Mouse (Mus musculus) kidney, embryonic 15.5 days (tissue): ENCODE data around the gene Mup6. TPM values are rescaled to one million over a fixed set of nuclear protein-coding genes. Genes with fewer than 3 reads are reported as not detected.
"Not testable (repeated sequence)": the region's sequence is repeated elsewhere in the genome, so short reads cannot be mapped to it uniquely, and the experiment has no call there.

Experiments used
- ATAC-seq: fragments of 200-750 bp; cut with Nextera tagmentation; replicated peaks from 2 replicates; pipeline ENCODE4 v1.8.0; 2017; ENCODE audit warnings: moderate TSS enrichment; ENCODE audit not compliant: low FRiP score
- H3K27ac ChIP-seq: fragments of 300-500 bp; sonication (generic); 2 replicates; pipeline ENCODE4 v1.5.1; 2015; ENCODE audit warnings: mild to moderate bottlenecking, inconsistent platforms
- H3K27me3 ChIP-seq: fragments of 300-500 bp; sonication (generic); 2 replicates; pipeline ENCODE4 v1.6.1; 2015; ENCODE audit warnings: inconsistent platforms
- H3K36me3 ChIP-seq: fragments of 300-500 bp; sonication (generic); 2 replicates; pipeline ENCODE4 v1.6.1; 2015; ENCODE audit warnings: inconsistent platforms
- H3K4me1 ChIP-seq: fragments of 300-500 bp; sonication (generic); 2 replicates; pipeline ENCODE4 v1.6.1; 2015; ENCODE audit warnings: inconsistent platforms
- H3K4me2 ChIP-seq: fragments of 300-500 bp; sonication (generic); 2 replicates; pipeline ENCODE4 v1.6.1; 2015; ENCODE audit warnings: moderate library complexity, mild to moderate bottlenecking, inconsistent platforms
- H3K4me3 ChIP-seq: fragments of 300-500 bp; sonication (generic); replicated peaks from 2 replicates; pipeline ENCODE4 v1.5.1; 2015; ENCODE audit warnings: mild to moderate bottlenecking, inconsistent platforms
- H3K9ac ChIP-seq: fragments of 300-500 bp; sonication (generic); 2 replicates; pipeline ENCODE4 v1.6.1; 2015; ENCODE audit warnings: mild to moderate bottlenecking, inconsistent platforms
- H3K9me3 ChIP-seq: fragments of 300-500 bp; sonication (generic); replicated peaks from 2 replicates; pipeline ENCODE4 v1.6.1; 2016; ENCODE audit warnings: inconsistent platforms
- WGBS: fragments of 180-500 bp; shearing (Covaris S2); methylation state at CpG from one replicate; pipeline ENCODE4 v1.1.7; 2015; ENCODE audit warnings: mixed read lengths; 5-methylcytosine and 5-hydroxymethylcytosine counted together
- polyA plus RNA-seq: library from polyadenylated mRNA; unstranded; fragments of >200 nt; fragmentation: Nextera tagmentation; extraction: Ambion mirVana; gene quantifications from 2 replicates; pipeline ENCODE4 v1.2.1, GENCODE M21; 2015

Mup6 gene
- polyA plus RNA-seq, 1 experiment from 2014 or later: not detected

DNA sequence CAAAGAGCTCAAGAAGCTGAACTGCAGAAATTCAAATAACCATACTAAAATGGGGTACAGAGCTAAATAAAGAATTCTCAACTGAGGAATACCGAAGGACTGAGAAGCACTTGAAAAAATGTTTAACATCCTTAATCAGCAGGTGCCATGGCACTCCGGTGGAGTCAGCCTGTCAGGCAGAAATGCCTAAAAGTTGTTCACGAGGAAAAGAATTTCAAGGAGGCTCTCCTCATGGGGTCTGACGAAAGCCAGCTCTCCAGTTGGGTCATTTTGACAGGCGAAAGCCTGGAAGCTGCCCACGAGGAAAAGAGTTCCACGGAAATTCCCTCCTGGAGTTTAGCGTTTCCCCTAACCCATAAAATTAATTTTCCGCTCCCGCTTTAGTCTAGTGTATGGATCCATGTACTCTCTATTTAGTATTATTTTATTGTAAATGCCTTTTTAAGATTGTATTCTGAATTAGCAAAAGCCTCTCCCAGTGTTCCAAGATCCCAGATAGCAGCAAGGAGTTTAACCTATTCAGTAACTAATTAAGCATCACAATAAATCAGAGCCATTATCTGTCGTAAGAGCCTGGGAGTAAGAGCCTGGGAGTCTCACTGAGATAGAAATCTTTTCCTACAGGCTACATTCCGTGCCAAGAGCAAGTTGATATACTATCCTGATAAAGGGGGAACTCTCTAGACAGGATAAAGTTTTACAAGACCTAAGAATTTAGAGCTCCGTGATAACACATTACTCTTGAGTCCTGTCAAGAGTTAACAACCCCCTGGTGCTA lies 65.4 kb downstream of the Mup6 start:
- ATAC-seq: peak; percentile 78
- not testable (repeated sequence) for H3K36me3 ChIP-seq
- 48% methylated on average over 13 of the region's 13 CpGs for WGBS

More for the DNA sequence above, 65.4 kb downstream of the Mup6 start:
- not testable (repeated sequence) for H3K27ac ChIP-seq, H3K4me1 ChIP-seq, H3K9ac ChIP-seq, H3K4me3 ChIP-seq, H3K27me3 ChIP-seq, H3K9me3 ChIP-seq, H3K4me2 ChIP-seq

Other genes starting within 250 kb of the Mup6 start
- gene Inip, start 162.7 kb upstream of the Mup6 start, polyA plus RNA-seq: 59.3 and 63.3 TPM in 2 replicates
- gene Snx30, start 158.5 kb upstream of the Mup6 start, polyA plus RNA-seq: 6.0 and 7.7 TPM in 2 replicates
- gene Slc46a2, start 49.2 kb upstream of the Mup6 start, polyA plus RNA-seq: 0.05 TPM in 1 of 2 replicates, not detected in the other
- gene Mup4, start 3.6 kb upstream of the Mup6 start, polyA plus RNA-seq: not detected in 2 replicates
- gene Mup7, start 106.2 kb downstream of the Mup6 start, polyA plus RNA-seq: not detected in 2 replicates
- gene Mup2, start 190.0 kb downstream of the Mup6 start, polyA plus RNA-seq: not detected in 2 replicates